Mouse (Mus musculus) limb, embryonic 13.5 days (tissue): Measurements from ENCODE around the gene Tex2. TPM values are rescaled to one million over a fixed set of nuclear protein-coding genes. Genes with fewer than 3 reads are reported as not detected.
"Not testable (repeated sequence)": the region's sequence is repeated elsewhere in the genome, so short reads cannot be mapped to it uniquely, and the experiment has no call there.

Experiments
- ATAC-seq: fragments of 200-750 bp; cut with Nextera tagmentation; 2 replicates; pipeline ENCODE4 v1.8.0; 2017; ENCODE audit warnings: low read depth, moderate number of reproducible peaks, moderate TSS enrichment; ENCODE audit not compliant: low FRiP score
- H3K27ac ChIP-seq: fragments of 300-500 bp; sonication (generic); 2 replicates; pipeline ENCODE4 v1.5.1; 2015; ENCODE audit warnings: inconsistent platforms, mild to moderate bottlenecking, moderate library complexity
- H3K27me3 ChIP-seq: fragments of 300-500 bp; sonication (generic); 2 replicates; pipeline ENCODE4 v1.6.1; 2015; ENCODE audit warnings: mild to moderate bottlenecking, inconsistent platforms
- H3K36me3 ChIP-seq: fragments of 300-500 bp; sonication (generic); 2 replicates; pipeline ENCODE4 v1.6.1; 2015; ENCODE audit warnings: inconsistent platforms, mild to moderate bottlenecking, moderate library complexity
- H3K4me1 ChIP-seq: fragments of 300-500 bp; sonication (generic); 2 replicates; pipeline ENCODE4 v1.6.1; 2015; ENCODE audit warnings: inconsistent platforms
- H3K4me2 ChIP-seq: fragments of 300-500 bp; sonication (generic); replicated peaks from 2 replicates; pipeline ENCODE4 v1.6.1; 2015; ENCODE audit warnings: inconsistent platforms, mild to moderate bottlenecking, moderate library complexity
- H3K4me3 ChIP-seq: fragments of 300-500 bp; sonication (generic); 2 replicates; pipeline ENCODE4 v1.5.1; 2015; ENCODE audit warnings: moderate library complexity, mild to moderate bottlenecking, inconsistent platforms
- H3K9ac ChIP-seq: fragments of 300-500 bp; sonication (generic); 2 replicates; pipeline ENCODE4 v1.6.1; 2015; ENCODE audit warnings: mild to moderate bottlenecking, inconsistent platforms
- H3K9me3 ChIP-seq: fragments of 300-500 bp; sonication (generic); 2 replicates; pipeline ENCODE4 v1.6.1; 2016; ENCODE audit warnings: inconsistent platforms
- WGBS: fragments of 180-500 bp; shearing (Covaris S2); methylation state at CpG from one replicate; pipeline ENCODE4 v1.1.7; 2015; 5-methylcytosine and 5-hydroxymethylcytosine counted together
- polyA plus RNA-seq: library from polyadenylated mRNA; unstranded; fragments of >200 nt; fragmentation: Nextera tagmentation; extraction: Ambion mirVana; gene quantifications from 2 replicates; pipeline ENCODE4 v1.2.1, GENCODE M21; 2015

Gene Tex2
- 7.5 and 8.2 TPM in 2 replicates for polyA plus RNA-seq

GRCm38 (mm10) chr11:106612961-106613637 is at the start of gene Tex2:
Gene Tex2 (minus strand): TSS chr11:106613423.
- H3K36me3 ChIP-seq: no peaks in the 10 kb centered on the region
- WGBS: under 1% methylated on average over 38 of the region's 45 CpGs
- H3K4me3 ChIP-seq: peak within 1 kb of the TSS; percentile 99
- H3K9me3 ChIP-seq: no peaks in the 10 kb centered on the region
- H3K4me2 ChIP-seq: peak within 1 kb of the TSS; percentile 95
- peak; percentile 96 for ATAC-seq
- H3K4me1 ChIP-seq: peaks cover 23% of the 10 kb centered on the region
- peak within 1 kb of the TSS; percentile 92 for H3K9ac ChIP-seq
- H3K27ac ChIP-seq: peak within 1 kb of the TSS; percentile 72
- peaks cover 4% of the 10 kb centered on the region for H3K27me3 ChIP-seq

- no peak for ATAC-seq
- Histone ChIP-seq H3K4me3 (no peak overlapping the region), H3K27me3 (no peaks in the 10 kb centered on the region), H3K36me3 (no peaks in the 10 kb centered on the region), H3K4me2 (no peak overlapping the region), H3K9me3 (no peaks in the 10 kb centered on the region), H3K9ac (no peak overlapping the region), H3K4me1 (peaks cover 28% of the 10 kb centered on the region), H3K27ac (no peak overlapping the region)
- 86% methylated on average over 10 of the region's 11 CpGs for WGBS
Measured at GRCm38 (mm10) chr11:106662634-106663407, 49.6 kb upstream of the Tex2 start.

- peaks cover 34% of the 10 kb centered on the region for H3K4me1 ChIP-seq
- 79% methylated on average over 13 of the region's 13 CpGs for WGBS
- H3K9me3 ChIP-seq: no peaks in the 10 kb centered on the region
- no peak overlapping the region for H3K4me3 ChIP-seq
- H3K27me3 ChIP-seq: no peaks in the 10 kb centered on the region
- peak overlapping the region; percentile 45 for H3K27ac ChIP-seq
- H3K4me2 ChIP-seq: no peak overlapping the region
- no peak for ATAC-seq
- H3K36me3 ChIP-seq: no peaks in the 10 kb centered on the region
- H3K9ac ChIP-seq: no peak overlapping the region
Measured at GRCm38 (mm10) chr11:106660453-106661081, 47.3 kb upstream of the Tex2 start.

GRCm38 (mm10) chr11:106659598-106660295 is 46.5 kb upstream of the Tex2 start:
- WGBS: 48% methylated on average over 15 of the region's 15 CpGs
- no peaks in the 10 kb centered on the region for H3K9me3 ChIP-seq
- H3K9ac ChIP-seq: no peak overlapping the region
- H3K4me2 ChIP-seq: no peak overlapping the region
- H3K36me3 ChIP-seq: no peaks in the 10 kb centered on the region
- peak overlapping the region; percentile 58 for H3K27ac ChIP-seq
- H3K27me3 ChIP-seq: no peaks in the 10 kb centered on the region
- H3K4me1 ChIP-seq: peaks cover 34% of the 10 kb centered on the region
- ATAC-seq: no peak
- no peak overlapping the region for H3K4me3 ChIP-seq

GRCm38 (mm10) chr11:106658051-106658880 is 45.0 kb upstream of the Tex2 start:
- Histone ChIP-seq H3K4me1 (peaks cover 34% of the 10 kb centered on the region), H3K27me3 (no peaks in the 10 kb centered on the region), H3K4me2 (peak overlapping the region; percentile 46), H3K9ac (peak overlapping the region; percentile 53), H3K9me3 (no peaks in the 10 kb centered on the region), H3K4me3 (no peak overlapping the region), H3K27ac (peak overlapping the region; percentile 91), H3K36me3 (no peaks in the 10 kb centered on the region)
- ATAC-seq: peak; percentile 84
- WGBS: 12% methylated on average over 14 of the region's 14 CpGs

GRCm38 (mm10) chr11:106656896-106657498 is 43.8 kb upstream of the Tex2 start:
- WGBS: 87% methylated on average over 5 of the region's 5 CpGs
- not testable (repeated sequence) for ATAC-seq, H3K9me3 ChIP-seq, H3K9ac ChIP-seq, H3K4me2 ChIP-seq, H3K36me3 ChIP-seq, H3K4me3 ChIP-seq, H3K27me3 ChIP-seq
- peaks cover 34% of the 10 kb centered on the region for H3K4me1 ChIP-seq
- peak overlapping the region; percentile 91; the same call in 1 of the 2 replicates for H3K27ac ChIP-seq

GRCm38 (mm10) chr11:106648347-106648746 is 35.1 kb upstream of the Tex2 start:
- ATAC-seq: no peak
- WGBS: 26% methylated on average over 13 of the region's 13 CpGs
- Histone ChIP-seq H3K9ac (no peak overlapping the region), H3K9me3 (no peaks in the 10 kb centered on the region), H3K36me3 (no peaks in the 10 kb centered on the region), H3K4me2 (no peak overlapping the region), H3K27me3 (no peaks in the 10 kb centered on the region), H3K4me1 (no peaks in the 10 kb centered on the region), H3K4me3 (no peak overlapping the region), H3K27ac (no peak overlapping the region)

GRCm38 (mm10) chr11:106642966-106643637 is 29.9 kb upstream of the Tex2 start:
- no peak for ATAC-seq
- no peaks in the 10 kb centered on the region for H3K9me3 ChIP-seq
- H3K36me3 ChIP-seq: no peaks in the 10 kb centered on the region
- peaks cover 18% of the 10 kb centered on the region for H3K4me1 ChIP-seq
- no peak overlapping the region for H3K4me2 ChIP-seq
- no peak overlapping the region for H3K4me3 ChIP-seq
- no peak overlapping the region for H3K9ac ChIP-seq
- H3K27ac ChIP-seq: no peak overlapping the region
- 78% methylated on average over 8 of the region's 8 CpGs for WGBS
- H3K27me3 ChIP-seq: no peaks in the 10 kb centered on the region

- Histone ChIP-seq H3K9ac (no peak overlapping the region), H3K27me3 (no peaks in the 10 kb centered on the region), H3K4me1 (peaks cover 18% of the 10 kb centered on the region), H3K9me3 (no peaks in the 10 kb centered on the region), H3K27ac (no peak overlapping the region), H3K4me2 (no peak overlapping the region), H3K4me3 (no peak overlapping the region), H3K36me3 (no peaks in the 10 kb centered on the region)
- no peak for ATAC-seq
- 79% methylated on average over 1 of the region's 1 CpGs for WGBS
Measured at GRCm38 (mm10) chr11:106641580-106641979, 28.4 kb upstream of the Tex2 start.

GRCm38 (mm10) chr11:106640059-106640458 is 26.8 kb upstream of the Tex2 start:
- H3K36me3 ChIP-seq: no peaks in the 10 kb centered on the region
- H3K9me3 ChIP-seq: no peaks in the 10 kb centered on the region
- 23% methylated on average over 6 of the region's 9 CpGs for WGBS
- peaks cover 18% of the 10 kb centered on the region for H3K4me1 ChIP-seq
- no peak overlapping the region for H3K27ac ChIP-seq
- no peak overlapping the region for H3K4me3 ChIP-seq
- 0 out of 2 replicates have a peak overlapping the region, but pooled peaks have one; percentile 19 for H3K4me2 ChIP-seq
- no peaks in the 10 kb centered on the region for H3K27me3 ChIP-seq
- no peak overlapping the region for H3K9ac ChIP-seq
- ATAC-seq: peak; percentile 61; the same call in 1 of the 2 replicates
